Mouse (Mus musculus) cerebellum, postnatal 14 days (tissue): ENCODE results near the gene Vmn1r116.
"Not testable (repeated sequence)": the region's sequence is repeated elsewhere in the genome, so short reads cannot be mapped to it uniquely, and the experiment has no call there.

Experiments
- DNase-seq, 2 experiments: peaks; one replicate each; pipeline ENCODE4 v3.0.0; 2021; ENCODE audit warnings: mixed read lengths in 2 of 2

Gene Vmn1r116

DNA sequence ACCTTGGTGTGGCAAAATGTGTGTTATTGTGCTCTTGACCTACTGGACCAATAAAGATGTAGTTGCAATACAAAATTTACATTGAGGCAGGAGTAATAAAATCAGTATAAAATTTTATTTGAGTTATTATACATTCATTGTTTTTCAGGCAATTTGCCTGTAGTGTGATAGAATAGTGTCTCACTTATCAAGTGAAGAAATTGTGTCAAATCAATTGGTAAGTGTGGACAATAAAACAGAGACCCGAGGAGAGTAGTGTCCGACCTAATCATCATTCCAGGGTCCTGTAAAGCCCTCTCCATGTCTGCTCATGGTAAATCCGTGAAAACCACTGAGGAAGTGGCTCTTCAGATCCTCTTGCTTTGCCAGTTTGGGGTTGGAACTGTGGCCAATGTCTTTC, at the start of gene Vmn1r116:
Vmn1r116 (plus strand) TSS at position 301 of the 400 bp plus-strand sequence.
- DNase-seq, result not testable (repeated sequence)

DNA sequence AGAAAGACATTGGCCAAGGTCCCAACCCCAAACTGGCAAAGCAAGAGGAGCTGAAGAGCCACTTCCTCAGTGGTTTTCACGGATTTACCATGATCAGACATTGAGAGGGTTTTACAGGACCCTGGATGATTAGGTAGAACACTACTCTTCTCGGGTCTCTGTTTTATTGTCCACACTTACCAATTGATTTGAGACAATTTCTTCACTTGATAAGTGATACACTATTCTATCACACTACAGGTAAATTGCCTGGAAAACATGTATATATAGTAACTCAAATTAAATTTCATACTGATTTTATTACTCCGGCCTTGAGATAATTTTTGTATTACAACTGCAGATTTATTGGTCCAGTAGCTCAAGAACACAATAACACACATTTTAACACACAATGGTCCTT, 27.2 kb upstream of the Vmn1r116 start, which contains the start of gene Vmn1r115:
Vmn1r115 (minus strand) TSS at position 101 of the 400 bp plus-strand sequence.
- not testable (repeated sequence) for DNase-seq

DNA sequence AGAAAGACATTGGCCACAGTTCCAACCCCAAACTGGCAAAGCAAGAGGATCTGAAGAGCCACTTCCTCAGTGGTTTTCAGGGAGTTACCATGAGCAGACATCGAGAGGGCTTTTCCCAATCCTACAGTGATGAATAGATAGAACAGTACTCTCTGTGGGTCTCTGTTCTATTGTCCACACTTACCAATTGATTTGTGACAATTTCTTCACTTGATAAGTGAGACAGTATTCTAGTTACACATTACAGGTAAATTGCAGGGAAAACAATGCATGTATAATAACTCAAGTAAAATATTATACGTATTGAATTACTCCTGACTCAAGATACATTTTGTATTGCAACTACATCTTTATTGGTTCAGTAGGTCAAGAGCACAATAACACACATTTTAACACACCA, 12.0 kb downstream of the Vmn1r116 start, which contains the start of gene Vmn1r117:
Vmn1r117 (minus strand) TSS at position 101 of the 400 bp plus-strand sequence.
- DNase-seq, result not testable (repeated sequence)

DNA sequence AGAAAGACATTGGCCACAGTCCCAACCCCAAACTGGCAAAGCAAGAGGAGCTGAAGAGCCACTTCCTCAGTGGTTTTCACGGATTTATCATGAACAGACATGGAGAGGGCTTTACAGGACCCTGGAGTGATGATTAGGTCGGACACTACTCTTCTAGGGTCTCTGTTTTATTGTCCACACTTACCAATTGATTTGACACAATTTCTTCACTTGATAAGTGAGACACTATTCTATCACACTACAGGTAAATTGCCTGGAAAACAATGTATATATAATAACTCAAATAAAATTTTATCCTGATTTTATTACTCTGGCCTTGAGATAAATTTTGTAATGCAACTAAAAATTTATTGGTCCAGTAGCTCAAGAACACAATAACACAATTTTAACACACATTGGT, 40.2 kb downstream of the Vmn1r116 start, which contains the start of gene Vmn1r118:
Vmn1r118 (minus strand) TSS at position 101 of the 400 bp plus-strand sequence.
- DNase-seq, result not testable (repeated sequence)
